Mouse (Mus musculus) gastrocnemius, adult 2 months (tissue): ENCODE results near the gene Osbp2. TPM values are rescaled to one million over a fixed set of nuclear protein-coding genes. Genes with fewer than 3 reads are reported as not detected.

Experiments
- DNase-seq: peaks from one replicate; pipeline ENCODE4 v3.0.0; 2022
- H3K27ac ChIP-seq: fragments of 200-600 bp; 2 replicates; pipeline ENCODE4 v1.8.1; 2022; ENCODE audit warnings: mild to moderate bottlenecking
- H3K4me3 ChIP-seq: fragments of 200-600 bp; 2 replicates; pipeline ENCODE4 v1.8.1; 2022; ENCODE audit warnings: mild to moderate bottlenecking, moderate library complexity
- CTCF ChIP-seq: fragments of 200-600 bp; IDR thresholded peaks from 2 replicates; pipeline ENCODE4 v1.8.1; 2022; ENCODE audit warnings: antibody characterized with exemption, mild to moderate bottlenecking, moderate library complexity
- intact Hi-C: fragments of 180-260 bp; cut with DNase I; formaldehyde crosslinking; loops from one replicate; pipeline ENCODE4 v1.15.1; 2025
- total RNA-seq, 2 experiments: library from RNA; stranded (reverse); gene quantifications; 2 replicates each; pipeline ENCODE4 v1.2.3; 2021

Gene Osbp2
- total RNA-seq, 2 experiments from 2014 or later, result 0.71 to 1.3 TPM

DNA sequence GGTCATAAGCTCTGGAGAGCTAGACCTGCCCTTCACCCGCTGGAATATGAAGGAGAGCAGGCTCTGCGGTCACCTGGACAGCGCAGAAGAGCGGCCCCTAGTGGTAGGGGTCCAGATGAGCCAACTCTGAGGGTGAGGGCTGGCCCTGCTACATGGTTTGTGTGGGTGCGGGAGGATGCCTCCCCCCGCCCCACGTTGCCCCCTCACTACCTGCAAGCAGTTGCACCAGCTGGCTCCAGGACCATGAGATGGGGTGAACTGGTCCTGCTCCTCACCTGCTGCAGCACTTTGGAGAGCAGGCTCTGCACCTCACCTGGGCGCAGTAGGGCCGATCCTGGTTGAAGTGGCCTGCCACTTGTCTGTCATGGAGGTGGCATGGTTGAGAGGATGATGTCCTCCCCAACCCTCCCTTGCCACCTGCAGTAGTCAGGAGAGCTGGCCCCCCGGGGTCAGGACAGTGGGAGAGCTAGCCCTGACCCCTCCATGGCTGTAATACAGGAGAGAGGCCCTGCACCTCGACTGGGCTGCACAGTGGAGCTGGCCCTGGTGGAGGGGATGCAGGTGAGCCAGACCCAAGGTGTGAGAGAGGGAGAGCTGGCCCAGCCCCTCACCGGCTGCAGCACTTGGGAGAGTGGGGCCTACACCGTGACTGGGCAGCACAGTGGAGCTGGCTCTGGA is 29.1 kb downstream of the Osbp2 start:
- Histone ChIP-seq H3K4me3 (0 out of 2 replicates have a peak overlapping the region, but pooled peaks have one; percentile 24), H3K27ac (no peak overlapping the region)
- peak; percentile 71 for TF ChIP-seq CTCF
- DNase-seq, result peak; percentile 42
- intact Hi-C loops, result no loop called here

DNA sequence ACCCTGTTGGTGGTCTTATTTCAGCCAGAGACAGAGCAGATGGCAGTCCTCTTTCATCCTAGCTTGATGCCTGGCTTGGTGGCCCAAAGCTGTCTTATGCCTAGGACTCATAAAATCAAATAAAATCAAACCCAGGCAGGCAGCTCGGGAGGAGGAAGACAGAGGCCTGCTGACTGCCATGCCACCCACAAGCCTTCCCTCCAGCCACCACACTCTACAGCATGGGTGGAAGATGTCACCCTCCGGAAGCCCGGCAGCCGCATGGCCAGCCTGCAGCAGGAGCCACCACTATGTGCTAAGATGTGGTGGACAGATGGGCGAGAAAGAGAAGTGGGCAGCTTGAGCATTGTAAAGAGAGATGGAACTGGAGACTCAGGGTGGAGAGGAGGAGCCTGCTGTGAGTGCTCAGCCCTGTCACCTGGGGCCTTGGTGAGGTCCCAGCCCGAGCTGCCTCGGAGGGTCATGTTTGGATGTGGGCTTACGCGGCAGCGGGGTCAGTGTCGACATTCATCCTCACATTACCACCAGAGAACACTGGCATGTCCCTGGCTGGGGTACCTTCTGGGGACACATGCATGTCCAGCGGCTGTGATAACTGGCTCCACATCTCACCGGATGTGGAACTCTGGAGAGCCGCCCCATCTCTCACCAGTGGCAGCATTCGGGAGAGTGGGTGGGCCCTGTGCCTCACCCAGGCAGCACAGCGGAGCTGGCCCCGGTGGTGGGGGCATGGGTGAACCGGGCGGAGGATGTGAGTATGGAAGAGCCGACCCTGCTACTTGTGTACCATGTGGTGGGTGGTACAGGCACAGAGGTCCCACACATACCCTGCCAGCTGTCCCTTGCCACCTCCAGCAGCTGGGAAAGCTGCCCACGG is 29.9 kb downstream of the Osbp2 start:
- DNase-seq, result no peak
- no peak for TF ChIP-seq CTCF
- H3K4me3 ChIP-seq, result 0 out of 2 replicates have a peak overlapping the region, but pooled peaks have one; percentile 24
- intact Hi-C loops, result no loop called here
- H3K27ac ChIP-seq, result no peak overlapping the region

- TF ChIP-seq CTCF, result peak; percentile 64
- intact Hi-C loops, result no loop called here
- H3K4me3 ChIP-seq, result no peak overlapping the region
- no peak overlapping the region for H3K27ac ChIP-seq
- peak; percentile 52 for DNase-seq
These were observed 31.4 kb downstream of the Osbp2 start for GRCm38 (mm10) chr11:3832193-3832901.

GRCm38 (mm10) chr11:3829736-3830135 is 34.0 kb downstream of the Osbp2 start:
- H3K27ac ChIP-seq, result no peak overlapping the region
- intact Hi-C loops, result no loop called here
- TF ChIP-seq CTCF, result no peak
- DNase-seq, result no peak
- H3K4me3 ChIP-seq, result no peak overlapping the region

GRCm38 (mm10) chr11:3824138-3824537 is 39.6 kb downstream of the Osbp2 start:
- TF ChIP-seq CTCF, result no peak
- DNase-seq, result no peak
- no peak overlapping the region for H3K4me3 ChIP-seq
- no peak overlapping the region for H3K27ac ChIP-seq
- intact Hi-C loops, result no loop called here

DNA sequence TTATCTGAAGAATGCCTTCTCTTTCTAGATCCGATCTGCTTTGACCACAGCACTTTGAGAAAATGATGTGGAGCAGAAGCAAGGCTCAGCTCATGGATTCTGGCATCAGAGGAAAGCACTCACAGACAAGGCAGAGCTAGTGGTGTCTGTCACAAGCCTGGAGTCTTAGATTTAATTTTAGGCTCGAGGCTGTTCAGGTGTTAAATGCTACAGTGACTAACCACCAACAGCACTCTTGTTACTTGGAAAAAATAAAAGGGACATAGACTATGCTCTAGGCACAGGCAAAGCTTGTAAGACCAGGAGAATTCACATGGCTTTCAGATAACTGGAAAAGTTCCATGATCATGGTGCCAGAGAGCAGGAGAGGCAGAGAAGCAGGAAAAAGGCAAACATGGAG is 40.3 kb downstream of the Osbp2 start:
- DNase-seq, result no peak
- H3K4me3 ChIP-seq, result no peak overlapping the region
- no peak for TF ChIP-seq CTCF
- H3K27ac ChIP-seq, result no peak overlapping the region
- intact Hi-C loops, result no loop called here

- Histone ChIP-seq H3K4me3 (no peak overlapping the region), H3K27ac (no peak overlapping the region)
- intact Hi-C loops, result no loop called here
- no peak for DNase-seq
- TF ChIP-seq CTCF, result no peak
These were observed 45.5 kb downstream of the Osbp2 start for GRCm38 (mm10) chr11:3817986-3818758.

GRCm38 (mm10) chr11:3815951-3816350 is 47.8 kb downstream of the Osbp2 start:
- no peak for TF ChIP-seq CTCF
- intact Hi-C loops, result no loop called here
- H3K27ac ChIP-seq, result no peak overlapping the region
- H3K4me3 ChIP-seq, result no peak overlapping the region
- no peak for DNase-seq

- TF ChIP-seq CTCF, result no peak
- DNase-seq, result no peak
- intact Hi-C loops, result no loop called here
- no peak overlapping the region for H3K4me3 ChIP-seq
- no peak overlapping the region for H3K27ac ChIP-seq
These were observed 50.4 kb downstream of the Osbp2 start for GRCm38 (mm10) chr11:3813340-3813739.

DNA sequence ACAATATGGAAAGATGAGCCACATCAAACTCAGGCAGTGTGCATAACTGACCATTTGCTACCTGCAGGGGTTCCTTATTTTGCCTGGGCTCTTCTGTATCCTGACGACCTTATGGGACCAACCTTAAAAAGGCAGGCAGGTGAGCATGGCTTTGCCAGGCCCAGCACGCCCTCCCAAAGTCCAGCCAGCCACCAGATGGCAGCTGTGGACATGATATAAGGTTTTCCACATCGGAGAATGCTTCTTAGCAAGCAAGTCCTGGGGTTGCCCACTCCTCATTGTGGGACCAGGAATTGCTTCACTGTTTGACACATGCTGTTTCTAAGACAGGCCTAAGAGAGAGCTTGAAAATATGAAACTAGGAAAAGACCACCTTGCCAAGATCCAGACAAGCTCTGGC is 55.5 kb downstream of the Osbp2 start:
- intact Hi-C loops, result loop anchor here (5.0 to 10.0 kb wide), 2 partner anchors 74 to 107 kb away; partner anchors contain the start of gene Slc35e4
- Histone ChIP-seq H3K4me3 (no peak overlapping the region), H3K27ac (no peak overlapping the region)
- TF ChIP-seq CTCF, result peak; percentile 50
- DNase-seq, result no peak

DNA sequence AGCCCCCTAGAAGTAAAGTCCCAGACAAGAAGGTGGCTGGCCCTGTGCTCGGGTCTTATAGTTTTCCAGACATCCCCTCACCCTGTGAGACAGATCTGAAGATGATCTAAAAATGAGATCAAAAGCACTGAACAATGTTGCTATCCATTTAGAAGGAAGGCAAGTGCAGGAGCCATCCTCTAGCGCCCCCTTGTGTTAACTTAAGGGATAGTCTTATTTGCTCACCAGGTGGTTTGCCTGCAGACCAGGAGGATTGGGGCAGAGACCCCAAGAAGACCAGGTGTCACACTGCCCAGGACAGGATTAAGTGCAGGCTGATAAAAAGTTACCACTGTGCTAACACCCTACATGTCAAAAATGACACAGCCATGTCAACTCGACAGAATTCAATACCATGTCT is 58.3 kb downstream of the Osbp2 start:
- no peak overlapping the region for H3K27ac ChIP-seq
- peak; percentile 71 for TF ChIP-seq CTCF
- no peak overlapping the region for H3K4me3 ChIP-seq
- no peak for DNase-seq
- intact Hi-C loops, result loop anchor here (5.0 to 10.0 kb wide), 2 partner anchors 77 to 109 kb away; partner anchors contain the start of gene Slc35e4

GRCm38 (mm10) chr11:3804639-3805038 is 59.1 kb downstream of the Osbp2 start:
- DNase-seq, result no peak
- no peak overlapping the region for H3K4me3 ChIP-seq
- TF ChIP-seq CTCF, result no peak
- H3K27ac ChIP-seq, result no peak overlapping the region
- intact Hi-C loops, result loop anchor here (5.0 to 10.0 kb wide), 2 partner anchors 78 to 110 kb away; partner anchors contain the start of gene Slc35e4
